Mouse (Mus musculus): Measurements from ENCODE around the gene Cables2. TPM values are rescaled to one million over a fixed set of nuclear protein-coding genes. Genes with fewer than 3 reads are reported as not detected.

The Cables2 gene
- total RNA-seq, 2 experiments from 2014 or later: 7.4 to 14.4 TPM

DNA sequence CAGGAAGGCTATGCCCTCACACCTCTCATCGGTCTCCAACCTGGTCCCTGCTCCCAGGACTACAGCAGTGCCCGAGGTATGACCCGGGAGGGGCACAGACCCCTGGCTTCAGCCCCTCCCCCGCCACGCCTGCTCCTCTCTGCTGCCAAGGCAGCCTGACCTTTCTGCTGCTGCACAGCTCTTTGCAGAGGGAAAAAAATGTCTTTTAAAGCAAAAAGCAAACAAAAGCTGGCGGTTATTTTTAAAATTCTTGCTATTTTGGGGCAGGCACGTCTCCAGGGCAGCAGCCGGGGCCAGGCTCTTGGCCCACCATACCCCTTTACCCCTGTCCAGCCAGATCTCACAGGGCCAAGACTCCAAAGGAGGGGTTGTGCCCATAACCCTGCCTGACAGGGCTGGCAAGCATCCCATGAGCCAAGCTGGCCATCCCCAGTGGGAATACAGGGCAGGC, 58.3 kb downstream of the Cables2 start:
- no peak for ATAC-seq (replicated peaks; ENCODE audit: low FRiP score, low TSS enrichment, poor library complexity, severe bottlenecking)

DNA sequence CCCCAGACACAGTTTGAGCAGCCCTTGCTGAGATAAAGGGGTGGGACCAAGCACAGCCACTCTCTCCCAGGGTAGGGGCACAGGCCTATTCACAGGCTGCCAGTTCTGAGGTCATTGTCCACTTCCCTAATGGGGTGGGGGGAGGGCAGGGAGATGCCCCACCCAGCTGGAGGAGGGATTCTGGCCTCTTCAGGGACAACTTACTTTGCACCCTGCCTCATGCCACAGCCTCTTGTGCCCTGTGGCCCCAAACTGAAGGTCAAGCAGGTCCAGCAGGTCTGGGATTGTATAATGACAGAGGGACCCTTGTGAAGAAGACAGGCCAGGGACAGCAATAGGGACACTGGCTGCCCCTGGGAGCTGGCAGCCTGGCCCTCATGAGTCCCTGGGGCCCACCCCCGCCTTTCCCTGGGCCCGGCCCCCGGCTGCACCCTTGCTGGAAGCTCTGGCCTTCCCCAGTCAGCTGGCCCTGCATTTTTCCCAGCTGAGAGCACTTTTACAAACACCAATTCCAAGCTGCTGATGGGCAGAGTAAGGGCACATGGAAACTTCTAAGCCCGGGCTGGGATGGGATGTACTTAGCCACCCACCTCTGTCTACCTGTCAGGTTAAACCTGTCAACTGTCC, 58.8 kb downstream of the Cables2 start:
- no peak for ATAC-seq (replicated peaks; ENCODE audit: low FRiP score, low TSS enrichment, poor library complexity, severe bottlenecking)

- no peak for ATAC-seq (replicated peaks; ENCODE audit: low FRiP score, low TSS enrichment, poor library complexity, severe bottlenecking)
Observed at GRCm38 (mm10) chr2:180212255-180212654, 61.0 kb downstream of the Cables2 start.

- ATAC-seq (replicated peaks; ENCODE audit: low FRiP score, low TSS enrichment, poor library complexity, severe bottlenecking): no peak
Observed at GRCm38 (mm10) chr2:180208976-180209375, 64.3 kb downstream of the Cables2 start.

Other genes with a start within 250 kb of the Cables2 start
- 14.9 and 28.0 TPM in 2 replicates for gene Lsm14b, start 248.5 kb downstream of the Cables2 start, total RNA-seq (2014; fragmentation: Nextera tagmentation)
- gene Lsm14b, start 248.5 kb downstream of the Cables2 start, total RNA-seq (2017): 25.1 and 44.2 TPM in 2 replicates
- gene Psma7, start 231.1 kb downstream of the Cables2 start, total RNA-seq (2014; fragmentation: Nextera tagmentation): 333 and 334 TPM in 2 replicates
- gene Psma7, start 231.1 kb downstream of the Cables2 start, total RNA-seq (2017): 395 and 441 TPM in 2 replicates
- 2.2 and 3.4 TPM in 2 replicates for gene Ss18l1, start 231.0 kb downstream of the Cables2 start, total RNA-seq (2014; fragmentation: Nextera tagmentation)
- 2.3 and 4.0 TPM in 2 replicates for gene Ss18l1, start 231.0 kb downstream of the Cables2 start, total RNA-seq (2017)
- gene Mtg2, start 202.9 kb downstream of the Cables2 start, total RNA-seq (2014; fragmentation: Nextera tagmentation): 14.0 and 20.9 TPM in 2 replicates
- 14.8 and 16.7 TPM in 2 replicates for gene Mtg2, start 202.9 kb downstream of the Cables2 start, total RNA-seq (2017)
- not detected in 2 replicates for gene Hrh3, start 169.0 kb downstream of the Cables2 start, total RNA-seq (2014; fragmentation: Nextera tagmentation)
- gene Hrh3, start 169.0 kb downstream of the Cables2 start, total RNA-seq (2017): not detected in 2 replicates
- 23.9 and 25.4 TPM in 2 replicates for gene Osbpl2, start 154.2 kb downstream of the Cables2 start, total RNA-seq (2014; fragmentation: Nextera tagmentation)
- 29.4 and 35.1 TPM in 2 replicates for gene Osbpl2, start 154.2 kb downstream of the Cables2 start, total RNA-seq (2017)
- gene Adrm1, start 102.0 kb downstream of the Cables2 start, total RNA-seq (2014; fragmentation: Nextera tagmentation): 143 and 144 TPM in 2 replicates
- gene Adrm1, start 102.0 kb downstream of the Cables2 start, total RNA-seq (2017): 51.7 and 76.2 TPM in 2 replicates
- 0.04 and 0.25 TPM in 2 replicates for gene Lama5, start 47.6 kb downstream of the Cables2 start, total RNA-seq (2014; fragmentation: Nextera tagmentation)
- 0.05 TPM in 1 of 2 replicates, not detected in the other for gene Lama5, start 47.6 kb downstream of the Cables2 start, total RNA-seq (2017)
- gene Rps21, start 16.1 kb downstream of the Cables2 start, total RNA-seq (2014; fragmentation: Nextera tagmentation): 3,693 and 4,041 TPM in 2 replicates
- 2,831 and 3,324 TPM in 2 replicates for gene Rps21, start 16.1 kb downstream of the Cables2 start, total RNA-seq (2017)
- gene Rbbp8nl, start 16.4 kb upstream of the Cables2 start, total RNA-seq (2014; fragmentation: Nextera tagmentation): not detected in 2 replicates
- not detected in 2 replicates for gene Rbbp8nl, start 16.4 kb upstream of the Cables2 start, total RNA-seq (2017)
- not detected in 2 replicates for gene Gata5, start 61.2 kb upstream of the Cables2 start, total RNA-seq (2014; fragmentation: Nextera tagmentation)
- gene Gata5, start 61.2 kb upstream of the Cables2 start, total RNA-seq (2017): not detected in 2 replicates
- gene Slco4a1, start 182.7 kb upstream of the Cables2 start, total RNA-seq (2014; fragmentation: Nextera tagmentation): 2.2 TPM in 1 of 2 replicates, not detected in the other
- gene Slco4a1, start 182.7 kb upstream of the Cables2 start, total RNA-seq (2017): 0.80 and 1.5 TPM in 2 replicates
- gene Ntsr1, start 226.5 kb upstream of the Cables2 start, total RNA-seq (2014; fragmentation: Nextera tagmentation): not detected in 2 replicates
- gene Ntsr1, start 226.5 kb upstream of the Cables2 start, total RNA-seq (2017): not detected in 2 replicates

All from megakaryocyte-erythroid progenitor cell, adult 5-6 weeks (primary cell).